Mouse (Mus musculus) stomach, postnatal 0 days (tissue): ENCODE measurements around the gene Ints14. TPM values are rescaled to one million over a fixed set of nuclear protein-coding genes. Genes with fewer than 3 reads are reported as not detected.
A peak's percentile ranks its signal among the peaks of the same experiment; 100 is the strongest.

Experiments used
- ATAC-seq: fragments of 200-750 bp; cut with Nextera tagmentation; 2 replicates; pipeline ENCODE4 v1.8.0; 2017; ENCODE audit not compliant: low FRiP score, low TSS enrichment
- DNase-seq: peaks from one replicate; pipeline ENCODE4 v3.0.0-alpha.2; 2016; ENCODE audit warnings: low spot score
- H3K27ac ChIP-seq: fragments of 300-500 bp; sonication (generic); replicated peaks from 2 replicates; pipeline ENCODE4 v1.5.1; 2014; ENCODE audit warnings: mild to moderate bottlenecking, control low read depth
- H3K27me3 ChIP-seq: fragments of 300-500 bp; sonication (generic); 2 replicates; pipeline ENCODE4 v1.6.1; 2014; ENCODE audit warnings: low read length; ENCODE audit not compliant: control insufficient read depth, insufficient read depth
- H3K36me3 ChIP-seq: fragments of 300-500 bp; sonication (generic); 2 replicates; pipeline ENCODE4 v1.6.1; 2014; ENCODE audit warnings: low read length, mixed read lengths; ENCODE audit not compliant: control insufficient read depth, insufficient read depth
- H3K4me1 ChIP-seq: fragments of 300-500 bp; sonication (generic); replicated peaks from 2 replicates; pipeline ENCODE4 v1.6.1; 2014; ENCODE audit warnings: antibody characterized with exemption; ENCODE audit not compliant: control insufficient read depth, insufficient read depth
- H3K4me2 ChIP-seq: fragments of 300-500 bp; sonication (generic); replicated peaks from 2 replicates; pipeline ENCODE4 v1.6.1; 2014; ENCODE audit warnings: low read depth, mild to moderate bottlenecking, control low read depth, moderate library complexity
- H3K4me3 ChIP-seq: fragments of 300-500 bp; sonication (generic); 2 replicates; pipeline ENCODE4 v1.5.1; 2014; ENCODE audit warnings: low read depth, low read length, control low read depth
- H3K9ac ChIP-seq: fragments of 300-500 bp; sonication (generic); 2 replicates; pipeline ENCODE4 v1.6.1; 2014; ENCODE audit warnings: mild to moderate bottlenecking, low read length, control low read depth, mixed read lengths
- H3K9me3 ChIP-seq: fragments of 300-500 bp; sonication (generic); 2 replicates; pipeline ENCODE4 v1.6.1; 2016; ENCODE audit warnings: low read length; ENCODE audit not compliant: control insufficient read depth
- CTCF ChIP-seq: IDR thresholded peaks from 2 replicates; pipeline ENCODE4 v1.5.1; 2016; ENCODE audit warnings: antibody characterized with exemption, low read depth, mild to moderate bottlenecking, moderate library complexity
- EP300 ChIP-seq: optimal IDR thresholded peaks from 2 replicates; pipeline ENCODE3; 2016; ENCODE audit warnings: antibody characterized with exemption
- WGBS: fragments of 180-500 bp; shearing (Covaris S2); extraction: QIAGEN DNeasy Blood & Tissue Kit; methylation state at CpG from one replicate; pipeline ENCODE4 v1.1.7; 2014; 5-methylcytosine and 5-hydroxymethylcytosine counted together
- microRNA-seq: library from miRNA; unstranded; fragments of <30 nt; microRNA quantifications from one replicate; pipeline ENCODE4, GENCODE M21; 2016
- polyA plus RNA-seq: library from polyadenylated mRNA; unstranded; fragments of >200 nt; fragmentation: Nextera tagmentation; extraction: Ambion mirVana; gene quantifications from 2 replicates; pipeline ENCODE4 v1.2.1, GENCODE M21; 2015

The Ints14 gene
- polyA plus RNA-seq, 1 experiment from 2014 or later = 25.8 TPM

DNA sequence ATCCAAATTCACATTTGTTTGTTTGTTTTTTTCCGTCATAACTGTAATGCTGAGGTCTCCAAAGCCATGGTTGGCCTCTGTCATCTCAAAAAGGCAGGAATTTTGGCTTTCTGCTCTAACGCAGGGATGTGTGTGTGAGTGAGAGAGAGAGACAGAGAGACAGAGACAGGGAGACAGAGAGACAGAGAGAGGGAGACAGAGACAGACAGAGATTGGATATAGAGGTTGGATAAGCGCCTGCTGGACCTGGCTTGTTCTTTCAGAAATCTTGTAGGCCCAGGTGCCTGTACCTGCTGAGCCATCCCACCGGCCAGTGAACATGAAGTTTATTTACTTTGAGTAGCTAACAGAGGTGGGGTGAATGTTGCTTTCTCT is 71.2 kb downstream of the Ints14 start:
- 28% methylated on average over 4 of the region's 4 CpGs for WGBS
- TF ChIP-seq EP300 (no peak), CTCF (no peak)
- ATAC-seq = no peak
- no peaks in the 10 kb centered on the region for H3K27me3 ChIP-seq
- H3K4me2 ChIP-seq = peak overlapping the region; percentile 31; the same call in 1 of the 2 replicates
- no peak overlapping the region for H3K9ac ChIP-seq
- H3K9me3 ChIP-seq = no peaks in the 10 kb centered on the region
- H3K36me3 ChIP-seq = no peaks in the 10 kb centered on the region
- no peak overlapping the region for H3K27ac ChIP-seq
- no peaks in the 10 kb centered on the region for H3K4me1 ChIP-seq
- DNase-seq = no peak
- peak overlapping the region; percentile 99; the same call in 1 of the 2 replicates for H3K4me3 ChIP-seq

GRCm38 (mm10) chr9:65032269-65033108 is 71.8 kb downstream of the Ints14 start, which contains the start of gene Dpp8:
Gene Dpp8 (plus strand): TSS chr9:65032414.
- no peaks in the 10 kb centered on the region for H3K27me3 ChIP-seq
- H3K9me3 ChIP-seq = no peaks in the 10 kb centered on the region
- no peaks in the 10 kb centered on the region for H3K36me3 ChIP-seq
- TF ChIP-seq EP300 (peak; percentile 30), CTCF (peak; percentile 98)
- H3K4me3 ChIP-seq = peak within 1 kb of the TSS; percentile 99
- no peaks in the 10 kb centered on the region for H3K4me1 ChIP-seq
- peak within 1 kb of the TSS; percentile 75 for H3K4me2 ChIP-seq
- DNase-seq (peak; percentile 95), ATAC-seq (peak; percentile 92)
- peak within 1 kb of the TSS; percentile 98 for H3K9ac ChIP-seq
- H3K27ac ChIP-seq = peak within 1 kb of the TSS; percentile 97
- WGBS = 1% methylated on average over 53 of the region's 85 CpGs

DNA sequence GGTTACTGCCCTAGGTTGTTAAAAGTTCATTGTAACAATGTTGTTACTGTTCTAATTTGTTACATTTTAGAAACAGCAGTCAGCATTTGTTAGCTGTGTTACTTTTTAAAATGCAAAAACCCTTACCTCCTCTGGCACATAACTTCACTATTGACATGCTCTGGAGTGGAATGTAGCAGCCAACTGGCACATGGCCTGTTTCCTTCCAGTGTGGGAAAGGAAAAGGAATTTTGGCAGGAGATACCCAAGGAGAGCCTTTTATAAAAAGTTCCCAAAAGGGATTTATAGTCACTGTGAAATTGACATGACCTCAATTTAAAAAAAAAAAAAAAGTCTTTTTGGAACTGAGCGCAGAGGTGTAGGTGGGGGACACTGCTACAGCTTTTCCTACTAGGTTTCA is 75.8 kb downstream of the Ints14 start:
- no peaks in the 10 kb centered on the region for H3K9me3 ChIP-seq
- no peak overlapping the region for H3K4me2 ChIP-seq
- peaks cover 14% of the 10 kb centered on the region for H3K36me3 ChIP-seq
- ATAC-seq = no peak
- WGBS = 84% methylated on average over 1 of the region's 1 CpGs
- no peaks in the 10 kb centered on the region for H3K4me1 ChIP-seq
- H3K9ac ChIP-seq = no peak overlapping the region
- TF ChIP-seq CTCF = no peak
- TF ChIP-seq EP300 = no peak
- no peak overlapping the region for H3K4me3 ChIP-seq
- H3K27ac ChIP-seq = no peak overlapping the region
- H3K27me3 ChIP-seq = no peaks in the 10 kb centered on the region
- no peak for DNase-seq

Small RNA genes lying within 50 kb of the gene (microRNA-seq; reads per million reads assigned to microRNA genes)
- gene Gm25640 = not detected

Other genes starting within 250 kb of the Ints14 start
- 1,191 and 1,262 TPM in 2 replicates for gene Rab11a, start 223.1 kb upstream of the Ints14 start, polyA plus RNA-seq
- gene Dennd4a, start 149.6 kb upstream of the Ints14 start, polyA plus RNA-seq = 2.9 and 4.0 TPM in 2 replicates
- gene Slc24a1, start 9.3 kb upstream of the Ints14 start, polyA plus RNA-seq = 0.01 and 0.05 TPM in 2 replicates
- 108 and 110 TPM in 2 replicates for gene Hacd3, start 60.8 kb downstream of the Ints14 start, polyA plus RNA-seq
- gene Dpp8, start 71.5 kb downstream of the Ints14 start, polyA plus RNA-seq = 14.9 and 16.1 TPM in 2 replicates
- gene Igdcc4, start 140.6 kb downstream of the Ints14 start, polyA plus RNA-seq = 11.1 and 12.2 TPM in 2 replicates
- 0.32 and 0.35 TPM in 2 replicates for gene Igdcc3, start 180.3 kb downstream of the Ints14 start, polyA plus RNA-seq
- gene Parp16, start 234.4 kb downstream of the Ints14 start, polyA plus RNA-seq = 5.0 TPM in 2 replicates